Mouse (Mus musculus): ENCODE measurements at regions not wholly inside any gene's neighbourhood (a gene's known extent, or its start where the extent isn't known, plus 50 kb on each side); places are given as distances from the start of the nearest gene placed in this dataset.

DNA sequence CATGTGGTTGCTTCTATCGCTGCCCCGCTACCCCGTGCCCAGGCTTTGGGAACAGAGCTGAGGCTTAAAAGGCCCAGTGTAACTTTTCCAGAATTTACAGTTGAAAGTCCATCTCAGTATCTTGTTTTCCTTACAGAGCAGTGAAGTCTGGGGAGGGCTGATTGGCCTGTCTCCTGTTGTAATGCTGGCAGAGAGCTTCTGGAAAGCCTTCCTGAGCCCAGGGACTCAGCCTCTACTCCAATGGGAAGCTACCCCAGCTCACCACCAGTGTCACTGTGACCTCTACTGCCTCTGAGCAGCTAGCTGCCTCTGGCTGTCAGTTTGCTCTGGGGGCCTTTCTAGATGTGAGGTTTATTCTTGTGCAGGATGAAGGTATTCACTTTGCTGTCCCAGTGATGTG, 87.5 kb downstream of the Kcnrg start:
- TF ChIP-seq CTCF (IDR thresholded peaks at IDR 0.05; ENCODE audit: low read depth, low read length): no peak
- no peak for TF ChIP-seq GATA1 (IDR thresholded peaks at IDR 0.05; ENCODE audit: borderline replicate concordance, low read length)
- no peak for TF ChIP-seq GATA2 (IDR thresholded peaks at IDR 0.05; ENCODE audit: borderline replicate concordance, low read depth, low read length)
- no peak for TF ChIP-seq POLR2AphosphoS5 (IDR thresholded peaks at IDR 0.05; ENCODE audit: insufficient replicate concordance, low read depth, low read length)
- no peak for TF ChIP-seq TAL1 (conservative IDR thresholded peaks at IDR 0.05; ENCODE audit: low read depth, low read length)

All from G1E (cell line).